Mouse (Mus musculus) adrenal gland, adult 2 months (tissue): ENCODE measurements around the gene Arhgef40. TPM values are rescaled to one million over a fixed set of nuclear protein-coding genes. Genes with fewer than 3 reads are reported as not detected.
A peak's percentile ranks its signal among the peaks of the same experiment; 100 is the strongest.
"Not testable (repeated sequence)": the region's sequence is repeated elsewhere in the genome, so short reads cannot be mapped to it uniquely, and the experiment has no call there.

Source experiments
- DNase-seq: peaks from one replicate; pipeline ENCODE4 v3.0.0; 2021
- polyA plus RNA-seq: library from polyadenylated mRNA; depleted of rRNA; stranded (reverse); fragments of >200 nt; gene quantifications from 2 replicates; pipeline ENCODE4 v1.2.3, GENCODE M21; 2012
- total RNA-seq, 2 experiments: library from RNA; stranded (reverse); gene quantifications; 2 replicates each; pipeline ENCODE4 v1.2.3; 2021

The Arhgef40 gene
- total and polyA plus RNA-seq, 3 experiments = 39.7 to 107 (median 56.9) TPM

GRCm38 (mm10) chr14:52018248-52019050 is 33.9 kb downstream of the Arhgef40 start:
- no peak for DNase-seq

GRCm38 (mm10) chr14:52019051-52019589 is 34.6 kb downstream of the Arhgef40 start:
- no peak for DNase-seq

- peak; percentile 98 for DNase-seq
Measured at GRCm38 (mm10) chr14:52019590-52020340, 35.2 kb downstream of the Arhgef40 start.

GRCm38 (mm10) chr14:52020486-52021137 is 36.1 kb downstream of the Arhgef40 start, which contains the start of gene Zfp219:
TSS of gene Zfp219 (minus strand) at chr14:52020733.
- DNase-seq = peak; percentile 89

- DNase-seq = no peak
Measured at GRCm38 (mm10) chr14:52021138-52021529, 36.6 kb downstream of the Arhgef40 start.

GRCm38 (mm10) chr14:52021568-52022212 is 37.2 kb downstream of the Arhgef40 start:
- DNase-seq = no peak

- no peak for DNase-seq
Measured at GRCm38 (mm10) chr14:52022244-52022708, 37.8 kb downstream of the Arhgef40 start.

GRCm38 (mm10) chr14:52022709-52023459 is 38.4 kb downstream of the Arhgef40 start:
- DNase-seq = peak; percentile 93

GRCm38 (mm10) chr14:52024133-52024532 is 39.6 kb downstream of the Arhgef40 start:
- no peak for DNase-seq

- DNase-seq = no peak
Measured at GRCm38 (mm10) chr14:52026342-52026741, 41.8 kb downstream of the Arhgef40 start.

- no peak for DNase-seq
Measured at GRCm38 (mm10) chr14:52035926-52036325, 51.4 kb downstream of the Arhgef40 start.

GRCm38 (mm10) chr14:52039332-52039731 is 54.8 kb downstream of the Arhgef40 start:
- no peak for DNase-seq

GRCm38 (mm10) chr14:52042359-52042758 is 57.8 kb downstream of the Arhgef40 start, which contains the start of gene Olfr221:
TSS of gene Olfr221 (minus strand) at chr14:52042459.
- not testable (repeated sequence) for DNase-seq

- no peak for DNase-seq
Measured at GRCm38 (mm10) chr14:52043446-52043845, 58.9 kb downstream of the Arhgef40 start.

- DNase-seq = no peak
Measured at GRCm38 (mm10) chr14:52044901-52045678, 60.6 kb downstream of the Arhgef40 start.

GRCm38 (mm10) chr14:52045966-52046565 is 61.5 kb downstream of the Arhgef40 start:
- no peak for DNase-seq

- not testable (repeated sequence) for DNase-seq
Measured at GRCm38 (mm10) chr14:52052720-52053119, 68.2 kb downstream of the Arhgef40 start.
